Mouse (Mus musculus) urinary bladder, postnatal 4 days (tissue): Measurements from ENCODE around the gene Olfr353.

Experiments
- DNase-seq, 2 experiments: peaks; one replicate each; pipeline ENCODE4 v3.0.0; 2021 to 2022; ENCODE audit warnings: low spot score in 2 of 2

Olfr353 gene

DNA sequence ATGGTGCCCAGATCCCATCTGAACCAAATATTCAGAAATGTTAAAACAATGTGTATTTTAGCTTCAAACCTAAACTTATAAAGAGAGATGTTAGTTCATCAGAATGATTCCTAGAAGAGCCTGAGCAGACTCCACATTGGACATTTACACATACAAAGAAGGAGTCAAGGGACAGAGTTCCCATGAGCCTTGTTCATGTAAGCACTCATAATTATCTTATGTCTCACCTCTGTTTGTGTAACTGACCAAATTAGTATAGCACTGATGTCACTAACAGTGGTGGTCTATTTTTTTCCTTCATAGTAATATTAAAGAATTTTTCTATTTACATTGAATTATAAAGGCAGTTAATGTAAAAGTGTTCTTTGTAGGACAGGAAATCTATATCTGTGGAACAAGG is at the start of gene Olfr353:
TSS of gene Olfr353 (minus strand) at position 101 of the 400 bp plus-strand sequence.
- no peak for DNase-seq

DNA sequence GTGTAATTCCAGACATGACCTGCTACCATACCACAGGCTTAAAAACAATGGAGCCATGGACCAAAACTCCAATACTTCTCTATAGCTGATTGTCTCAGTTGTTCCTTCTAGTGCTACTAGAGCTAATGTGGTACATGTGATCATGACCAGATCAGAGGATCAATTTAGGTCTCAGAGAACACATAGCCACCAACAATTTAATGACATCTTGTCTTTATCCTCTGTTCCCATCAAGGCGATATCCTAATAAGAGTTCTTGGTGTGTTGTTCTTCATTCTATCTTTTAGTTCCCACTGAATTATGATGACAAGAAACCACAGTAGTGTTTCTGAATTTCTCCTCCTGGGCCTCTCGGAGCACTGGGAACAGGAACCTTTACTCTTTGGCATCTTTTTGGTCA is 44.1 kb upstream of the Olfr353 start, which contains the start of gene Olfr356:
TSS of gene Olfr356 (plus strand) at position 301 of the 400 bp plus-strand sequence.
- no peak for DNase-seq

DNA sequence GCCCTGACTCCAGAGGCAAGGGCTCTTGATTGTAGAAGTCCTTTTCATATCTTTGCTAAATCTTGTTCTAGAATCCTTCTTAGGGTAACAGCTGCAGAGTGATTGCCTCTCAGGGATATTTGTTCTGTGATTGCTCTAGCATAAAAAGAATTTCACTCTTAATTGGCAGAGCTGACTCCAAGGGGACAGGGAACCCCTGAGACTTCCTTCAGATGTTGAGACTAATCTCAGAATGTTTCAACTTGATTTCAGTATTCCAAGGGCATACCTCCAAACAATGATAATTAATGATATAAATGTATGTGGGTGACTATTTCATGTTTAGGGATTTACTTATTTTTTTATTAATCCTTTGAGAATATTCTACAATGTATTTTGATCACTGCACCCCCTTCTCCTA is 36.1 kb upstream of the Olfr353 start, which contains the start of gene Olfr355:
TSS of gene Olfr355 (minus strand) at position 101 of the 400 bp plus-strand sequence.
- no peak for DNase-seq

DNA sequence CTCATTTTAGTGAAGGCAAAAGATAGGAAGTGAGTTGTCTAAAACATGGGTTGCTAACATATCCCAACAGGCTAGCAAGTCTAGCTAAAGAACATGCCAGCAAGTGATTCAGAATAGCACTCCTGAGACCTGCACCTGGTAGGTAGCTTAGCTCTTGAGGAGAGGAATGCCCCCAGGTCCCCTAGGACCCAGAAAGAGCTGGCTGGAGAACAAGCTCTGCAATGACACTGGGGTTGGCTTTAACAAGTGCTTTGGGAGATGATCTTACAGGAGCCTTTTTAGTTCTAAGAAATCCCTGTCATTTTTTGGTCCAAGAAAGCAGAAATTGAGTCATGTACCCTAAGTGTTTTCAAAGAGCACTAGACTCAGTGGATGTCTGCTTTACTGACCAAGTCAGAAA is 12.6 kb upstream of the Olfr353 start, which contains the start of gene Olfr354:
TSS of gene Olfr354 (plus strand) at position 301 of the 400 bp plus-strand sequence.
- DNase-seq = no peak

DNA sequence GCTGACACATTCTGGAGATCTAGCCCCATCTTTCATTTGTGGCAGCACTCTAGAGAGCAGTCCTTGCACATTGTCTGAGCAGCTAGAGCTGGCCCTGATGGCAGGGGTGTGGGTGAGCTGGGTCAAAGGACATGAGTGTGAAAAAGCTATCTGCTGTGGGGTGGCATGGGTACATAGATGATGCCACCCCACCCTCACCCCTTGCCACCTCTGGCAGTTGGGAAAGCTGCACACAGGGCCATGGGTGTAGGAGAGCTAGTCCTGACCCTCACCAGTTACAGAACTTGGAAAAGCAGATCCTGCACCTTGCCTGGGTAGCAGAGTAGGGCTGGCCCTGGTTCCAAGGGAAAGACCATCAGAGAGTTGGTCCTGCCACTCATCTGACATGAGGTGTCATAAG is 4.4 kb upstream of the Olfr353 start:
- no peak for DNase-seq

DNA sequence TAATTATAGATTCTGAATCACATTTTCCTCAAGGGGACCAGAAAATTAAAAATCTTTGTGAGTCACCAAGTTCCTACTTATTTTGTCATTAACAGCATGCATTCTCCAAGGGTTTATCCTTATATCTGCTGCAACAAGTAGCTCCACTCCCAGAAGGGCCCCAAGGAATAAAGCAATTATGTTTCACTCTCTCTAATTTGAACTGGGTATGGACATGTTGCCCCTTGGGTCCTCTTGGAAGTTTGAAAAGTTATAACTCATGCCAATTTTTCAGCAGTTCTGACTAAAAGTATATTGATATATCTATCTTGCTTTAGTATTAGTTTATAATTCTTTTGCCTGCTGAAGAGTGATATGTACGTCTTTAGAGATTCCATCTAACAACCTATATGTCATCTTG is 24.6 kb downstream of the Olfr353 start, which contains the start of gene Olfr352:
TSS of gene Olfr352 (plus strand) at position 301 of the 400 bp plus-strand sequence.
- DNase-seq = no peak

DNA sequence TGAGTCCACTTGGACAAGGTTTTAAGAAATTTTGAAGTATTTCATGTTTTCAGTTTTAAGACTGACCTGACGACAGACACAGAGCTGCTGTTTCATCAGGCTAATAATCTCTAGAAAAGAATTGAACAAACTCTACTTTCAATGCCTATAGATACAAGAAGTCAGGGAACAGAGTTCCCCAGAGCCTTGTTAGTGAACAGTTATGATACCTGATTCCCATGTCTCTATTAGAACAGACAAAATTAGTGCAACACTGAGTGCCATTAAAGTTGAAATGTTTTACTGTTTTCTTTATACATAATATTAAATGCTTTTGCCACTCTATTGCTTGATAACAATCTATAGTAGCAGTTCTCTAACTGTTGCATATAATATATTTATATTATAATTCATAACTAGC is 30.2 kb downstream of the Olfr353 start, which contains the start of gene Olfr351:
TSS of gene Olfr351 (minus strand) at position 101 of the 400 bp plus-strand sequence.
- no peak for DNase-seq

DNA sequence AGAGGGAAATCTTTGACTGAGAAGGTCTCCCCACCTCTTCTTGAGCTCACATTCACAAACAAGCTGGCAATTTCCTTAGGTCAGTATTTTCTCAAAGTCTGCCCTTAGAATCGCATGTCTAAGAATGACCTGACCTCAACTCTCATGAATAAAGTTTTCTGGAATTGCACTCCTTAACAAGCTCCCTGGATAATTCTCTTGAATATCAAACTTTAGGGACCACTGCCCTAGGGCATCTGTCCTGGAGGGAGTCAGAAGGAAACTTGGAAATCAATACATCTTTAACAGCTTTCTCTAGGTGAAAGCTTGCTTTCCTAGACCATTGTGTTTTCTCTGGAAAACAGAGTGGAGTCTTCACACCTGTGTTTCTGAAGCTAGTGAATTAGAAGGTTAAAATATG is 46.7 kb downstream of the Olfr353 start, which contains the start of gene Olfr350:
TSS of gene Olfr350 (plus strand) at position 301 of the 400 bp plus-strand sequence.
- no peak for DNase-seq
